Mouse (Mus musculus): ENCODE data around the gene Irgm1.
"Not testable (repeated sequence)": the region's sequence is repeated elsewhere in the genome, so short reads cannot be mapped to it uniquely, and the experiment has no call there.

The Irgm1 gene

DNA sequence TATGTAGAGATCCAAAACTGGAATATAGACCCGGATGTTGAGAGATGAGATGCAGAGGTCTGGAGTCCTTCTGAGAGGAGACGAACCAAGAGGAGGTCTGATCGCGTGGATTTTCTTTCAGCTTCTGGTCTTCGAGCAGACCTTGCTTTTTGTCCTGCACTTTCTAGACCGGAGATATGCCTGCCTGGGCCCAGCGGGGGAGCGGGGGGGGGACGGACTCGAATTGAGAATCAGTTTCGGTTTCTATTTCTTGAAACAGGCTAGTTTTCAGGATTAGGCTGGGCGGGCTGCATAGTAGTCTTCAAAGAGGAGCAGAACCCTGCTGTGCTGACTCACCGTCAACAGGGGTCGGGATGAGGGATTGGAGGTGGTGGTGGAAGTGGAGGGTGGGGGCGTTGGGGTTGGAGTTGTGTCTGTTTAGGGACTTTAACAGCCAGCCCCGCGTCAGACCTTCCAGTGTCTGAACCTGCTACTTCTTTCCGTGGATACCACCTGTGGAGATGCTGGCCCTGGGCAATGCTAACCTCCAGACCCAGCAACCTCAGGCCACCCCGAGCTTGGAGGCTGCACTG, at the start of gene Irgm1:
Irgm1 (minus strand) TSS at position 483 of the 572 bp plus-strand sequence.
- peak; percentile 80 to 88 for DNase-seq

DNA sequence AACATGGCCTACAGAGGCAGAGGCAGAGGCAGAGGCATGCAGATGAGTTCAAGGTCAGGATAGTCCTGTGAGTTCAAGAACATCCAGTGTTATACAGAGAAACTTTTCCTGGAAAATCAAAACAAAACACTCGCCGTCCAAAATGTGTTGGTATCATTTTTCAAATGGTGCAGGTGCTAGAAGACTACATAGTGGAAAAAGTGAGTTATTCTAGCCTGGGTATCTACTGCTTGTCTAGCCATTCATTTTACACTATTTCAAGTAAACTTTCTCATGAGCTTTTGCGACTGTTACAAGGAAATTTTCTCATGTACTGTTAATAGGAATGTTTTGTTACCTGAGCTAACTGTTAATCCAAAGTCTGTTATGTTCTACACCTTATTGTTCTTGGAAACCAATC, 46.9 kb upstream of the Irgm1 start:
- no peak for DNase-seq

DNA sequence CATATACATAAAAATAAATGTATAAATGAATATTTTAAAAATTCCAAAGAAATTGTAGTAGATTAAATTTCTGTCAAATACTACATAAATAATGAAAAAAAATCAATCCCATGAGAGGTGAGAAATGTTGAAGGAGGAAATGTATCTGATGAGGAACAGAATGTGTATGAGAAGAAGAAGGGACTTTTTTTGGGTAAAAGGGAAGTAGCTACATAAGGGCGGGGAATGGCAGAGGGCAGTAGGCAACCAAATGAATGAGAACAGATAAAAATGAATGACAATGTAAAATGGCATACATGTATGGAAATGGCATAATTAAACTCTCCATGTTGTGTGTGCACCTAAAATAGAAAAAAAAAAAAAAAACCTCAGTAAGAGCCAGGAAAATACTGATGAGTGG, 42.1 kb upstream of the Irgm1 start:
- DNase-seq, result no peak

DNA sequence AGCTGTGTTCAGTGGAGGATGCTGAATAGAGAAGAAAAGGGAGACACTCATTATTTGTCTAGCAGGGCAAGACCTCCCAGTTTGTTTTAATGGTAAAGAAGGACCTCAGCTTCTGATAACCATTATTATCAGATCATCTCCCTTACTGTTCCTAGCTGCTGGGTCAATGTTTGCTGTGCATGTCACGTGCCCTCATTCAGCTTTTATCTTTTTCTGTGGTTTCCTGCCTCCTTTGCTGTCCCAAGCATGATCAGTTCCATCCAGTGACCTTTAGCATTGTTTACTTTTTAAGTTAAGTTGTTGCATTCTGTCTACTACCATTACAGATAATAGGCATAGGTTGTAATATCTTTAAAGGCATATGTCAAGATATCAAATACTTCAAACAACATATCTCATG, 37.0 kb upstream of the Irgm1 start:
- no peak for DNase-seq

- no peak for DNase-seq
These were observed 30.5 kb upstream of the Irgm1 start, which contains the start of gene Gm5431 for GRCm38 (mm10) chr11:48902021-48902420. Gm5431 (minus strand) TSS chr11:48902214.

- DNase-seq, result not testable (repeated sequence)
These were observed 30.1 kb upstream of the Irgm1 start for GRCm38 (mm10) chr11:48901567-48901930.

DNA sequence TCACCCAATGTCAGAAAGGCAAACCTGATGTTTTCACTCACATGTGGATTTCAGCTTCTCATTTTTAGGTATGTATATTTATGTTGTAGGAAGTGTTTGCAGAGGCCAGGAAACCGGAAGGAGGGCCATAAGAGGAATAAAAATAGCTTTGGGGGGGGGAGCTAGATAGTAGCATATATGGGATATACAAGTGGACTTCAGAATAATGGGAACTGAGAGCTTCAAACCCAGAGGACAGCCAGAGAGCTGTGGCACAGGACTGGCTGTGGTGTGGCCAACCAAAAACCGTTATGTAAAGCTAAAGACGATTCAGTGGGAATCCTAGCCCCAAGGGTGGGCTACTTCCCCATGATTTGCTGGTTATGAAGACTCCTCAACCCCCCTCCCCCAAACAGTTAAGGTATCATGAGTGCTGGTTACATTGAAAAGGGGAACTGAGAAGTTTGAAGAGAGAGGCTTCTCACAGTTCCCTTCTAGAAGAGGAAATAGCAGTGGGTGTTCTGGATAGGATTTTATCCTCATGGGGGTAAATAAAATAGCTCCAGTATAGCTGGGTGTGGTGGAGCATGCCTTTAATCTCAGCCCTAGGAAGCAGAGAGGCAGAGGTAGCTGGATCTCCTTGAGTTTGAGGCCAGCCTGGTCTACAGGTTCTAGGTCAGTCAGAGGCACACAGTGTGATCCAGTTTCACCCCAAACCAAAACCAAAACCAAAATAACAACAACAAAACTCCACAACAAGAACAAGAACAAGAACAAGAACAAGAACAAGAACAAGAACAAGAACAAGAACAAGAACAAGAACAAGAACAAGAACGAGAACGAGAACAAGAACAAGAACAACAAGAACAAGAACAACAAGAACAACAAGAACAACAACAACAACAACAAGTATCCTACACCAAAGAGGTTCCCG, 29.4 kb upstream of the Irgm1 start:
- not testable (repeated sequence) for DNase-seq

- DNase-seq, result no peak
These were observed 27.4 kb upstream of the Irgm1 start for GRCm38 (mm10) chr11:48898812-48899431.

DNA sequence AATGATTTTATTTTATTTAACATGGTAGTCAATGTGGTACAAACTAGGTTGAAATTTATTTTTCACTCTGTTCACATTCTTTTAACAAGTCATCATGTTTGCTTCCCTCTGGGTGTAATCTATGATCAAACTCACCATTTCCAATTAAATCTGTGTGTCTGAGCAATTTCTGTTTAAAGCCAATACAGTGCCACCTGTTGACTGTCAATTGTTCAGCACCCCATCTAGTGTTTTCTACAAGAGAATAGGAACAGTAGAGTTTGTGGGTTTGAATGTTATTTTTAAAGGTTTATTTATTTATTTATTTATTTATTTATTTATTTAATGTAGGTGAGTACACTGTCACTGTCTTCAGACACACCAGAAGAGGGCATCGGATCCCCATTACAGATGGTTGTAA, 5.2 kb upstream of the Irgm1 start:
- DNase-seq, result no peak

DNA sequence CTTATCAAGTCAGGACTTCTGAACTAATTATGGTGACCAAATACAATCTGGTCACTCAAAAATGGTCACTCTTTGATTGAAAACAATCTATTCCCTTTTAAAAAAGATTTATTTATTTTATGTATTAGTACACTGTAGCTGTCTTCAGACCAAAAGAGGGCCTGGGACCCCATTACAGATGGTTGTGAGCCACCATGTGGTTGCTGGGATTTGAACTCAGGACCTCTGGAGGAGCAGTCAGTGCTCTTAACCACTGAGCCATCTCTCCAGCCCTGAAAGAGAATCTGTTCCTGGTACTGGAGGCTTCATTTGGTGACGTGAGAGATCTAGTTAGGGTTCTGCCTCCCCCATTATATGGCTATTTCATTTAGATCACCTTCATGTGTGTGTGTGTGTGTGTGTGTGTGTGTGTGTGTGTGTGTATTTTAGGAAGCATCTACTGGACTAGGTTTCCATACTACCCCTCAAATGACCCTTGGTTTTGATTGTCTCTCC, 3.9 kb upstream of the Irgm1 start:
- DNase-seq, result not testable (repeated sequence)

- peak; percentile 66 to 67 for DNase-seq
These were observed 3.0 kb upstream of the Irgm1 start for GRCm38 (mm10) chr11:48874465-48874864.

DNA sequence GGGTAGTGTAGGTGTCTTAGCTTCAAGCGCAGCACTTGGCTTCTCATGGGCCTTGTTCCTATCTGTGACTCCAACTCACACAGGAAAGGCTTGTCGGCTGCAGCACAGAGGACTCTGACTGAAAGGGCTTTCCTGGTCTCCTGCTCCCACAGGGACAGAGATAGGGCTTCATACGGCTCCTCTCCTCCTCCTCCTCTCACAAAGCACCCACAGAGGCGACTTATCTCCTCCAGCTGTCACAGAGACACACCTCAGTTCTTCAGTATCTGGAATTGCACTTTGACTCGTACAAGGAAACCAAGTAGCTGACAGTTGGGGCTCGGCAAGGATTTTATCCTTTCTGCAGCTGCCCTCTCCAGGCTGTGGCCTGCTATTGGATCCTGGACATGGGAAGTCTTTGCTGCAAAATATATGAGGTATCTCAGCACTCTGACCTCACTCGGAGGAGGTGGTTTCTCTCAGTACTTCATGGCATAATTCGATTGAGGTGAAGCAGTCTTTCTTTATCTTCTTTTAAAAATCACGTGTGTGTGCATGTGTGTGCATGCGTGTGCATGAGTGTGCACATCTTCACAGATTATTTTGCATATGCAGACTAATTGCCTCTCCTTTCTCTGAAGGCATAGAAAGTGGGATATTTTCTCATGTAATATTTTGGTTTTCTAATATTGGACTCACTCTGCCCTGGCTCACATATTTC, 2.3 kb upstream of the Irgm1 start:
- DNase-seq, result no peak

DNA sequence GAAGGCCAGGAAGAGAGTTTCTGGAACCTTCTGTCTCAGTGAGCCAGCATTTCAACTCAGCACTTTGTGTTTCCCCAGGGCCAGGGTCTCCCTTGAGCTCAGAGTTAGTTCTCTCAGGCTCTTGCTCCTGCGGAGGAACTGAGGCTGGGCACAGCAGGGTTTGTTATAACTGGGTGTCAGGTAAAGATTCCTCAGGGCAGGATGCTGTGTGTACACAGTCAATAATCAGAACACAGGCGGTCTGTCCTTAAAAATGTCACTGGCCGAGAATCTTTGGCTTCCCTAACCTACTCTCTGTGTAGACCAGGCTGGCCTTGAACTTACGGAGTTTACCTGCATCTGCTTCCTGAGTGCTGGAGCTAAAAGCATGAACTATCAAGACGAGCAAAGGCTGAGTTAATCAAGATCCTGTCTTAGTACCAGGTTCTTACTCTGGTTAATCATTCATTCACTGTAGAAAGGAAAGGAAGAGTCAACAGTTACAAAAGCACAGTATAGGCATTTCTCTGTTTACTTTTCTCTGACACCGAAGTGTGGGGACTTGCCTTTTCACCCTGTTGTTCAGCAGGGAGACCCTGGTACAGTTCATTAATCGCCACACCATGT, 1.3 kb upstream of the Irgm1 start:
- DNase-seq, result no peak

DNA sequence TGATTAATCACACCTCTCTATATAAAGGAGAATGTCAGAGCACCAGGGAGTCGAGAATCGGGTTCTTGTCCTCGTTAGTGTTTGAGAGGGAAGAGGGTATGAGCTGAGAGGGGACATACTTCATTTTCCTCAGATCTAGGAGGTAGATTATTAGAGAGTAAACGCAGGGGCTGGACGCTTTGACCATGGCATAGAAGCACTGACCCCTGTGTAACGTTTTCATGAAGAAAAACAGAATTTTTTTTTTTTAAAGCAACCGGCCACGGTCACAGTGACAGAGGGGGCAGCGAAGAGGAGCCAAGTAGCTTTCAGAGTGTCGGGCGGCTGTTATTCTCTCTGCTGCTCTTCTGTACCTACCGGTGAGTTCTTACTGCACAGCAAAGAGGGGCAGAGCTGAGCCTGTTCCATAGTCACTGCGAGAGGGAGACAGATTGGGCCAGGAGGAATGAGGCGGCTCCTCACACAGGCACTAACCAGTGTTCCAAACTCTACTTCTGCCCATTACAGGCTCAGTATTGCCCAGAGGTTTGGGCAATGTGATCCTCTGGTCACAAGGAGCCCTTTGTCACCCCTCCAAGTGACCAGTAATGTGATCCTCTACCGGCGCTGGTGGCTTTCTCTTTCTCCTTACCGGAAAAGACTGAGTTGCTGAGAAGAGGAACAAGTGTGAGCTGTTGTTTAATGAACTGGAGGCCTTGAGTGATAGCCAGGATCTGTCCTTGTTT, 496 bp upstream of the Irgm1 start:
- peak; percentile 44 to 58 for DNase-seq

DNA sequence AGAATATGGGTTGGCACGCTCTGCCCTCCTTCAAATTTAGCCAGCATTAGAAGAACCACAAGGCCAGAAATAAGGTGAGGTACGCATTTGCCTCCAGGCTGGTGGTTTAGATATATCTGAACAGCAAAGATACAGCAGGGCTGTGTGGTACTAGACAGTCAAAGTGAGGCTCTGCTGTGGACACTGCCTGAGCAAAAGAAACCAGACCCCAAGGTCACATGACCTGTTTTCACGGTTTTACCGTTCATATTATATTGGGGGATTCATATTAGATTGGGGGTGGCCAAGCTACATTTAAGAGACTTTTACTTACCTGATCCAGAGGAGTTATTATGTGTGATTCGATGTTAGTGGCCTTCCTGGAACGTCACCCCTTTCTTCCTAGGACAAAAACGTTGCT, 702 bp downstream of the Irgm1 start:
- no peak for DNase-seq

DNA sequence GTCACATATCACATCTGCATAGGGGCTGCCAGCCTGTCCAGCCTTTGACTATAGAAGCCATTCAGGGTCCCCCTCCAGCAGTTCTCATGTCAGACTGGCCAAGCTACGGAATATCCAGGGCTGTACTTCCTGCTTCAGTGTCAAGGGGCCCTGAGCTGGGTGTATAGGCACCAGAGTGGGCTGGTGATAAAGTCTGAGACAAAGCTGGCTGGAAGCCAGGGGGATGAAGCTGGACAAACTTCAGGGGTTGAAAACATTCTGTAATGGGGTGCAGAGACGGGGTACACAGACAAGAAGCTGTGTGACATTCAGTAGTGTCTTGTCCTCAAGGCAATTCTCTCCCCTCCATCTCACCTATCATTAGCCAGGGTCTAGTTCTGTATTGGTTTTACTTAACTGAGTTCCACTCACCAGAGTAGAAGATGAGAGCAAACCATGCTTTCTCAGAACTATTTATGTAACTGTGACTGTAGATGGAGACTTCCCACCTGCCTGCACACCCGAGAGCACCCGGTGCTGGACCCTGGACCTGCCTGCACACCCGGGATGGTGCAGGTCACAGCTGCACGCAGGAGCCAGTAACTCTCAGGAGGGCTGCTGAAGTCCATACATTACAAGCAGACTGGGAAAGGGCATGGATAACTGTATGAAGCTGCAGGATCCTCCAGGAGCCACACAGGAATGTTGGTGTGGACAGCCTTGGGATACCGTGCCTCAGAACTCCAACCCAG, 1.9 kb downstream of the Irgm1 start:
- peak; percentile 32 to 55 for DNase-seq

- no peak for DNase-seq
These were observed 5.0 kb downstream of the Irgm1 start for GRCm38 (mm10) chr11:48866481-48866880.

GRCm38 (mm10) chr11:48863808-48864207, 7.7 kb downstream of the Irgm1 start:
- no peak for DNase-seq

DNA sequence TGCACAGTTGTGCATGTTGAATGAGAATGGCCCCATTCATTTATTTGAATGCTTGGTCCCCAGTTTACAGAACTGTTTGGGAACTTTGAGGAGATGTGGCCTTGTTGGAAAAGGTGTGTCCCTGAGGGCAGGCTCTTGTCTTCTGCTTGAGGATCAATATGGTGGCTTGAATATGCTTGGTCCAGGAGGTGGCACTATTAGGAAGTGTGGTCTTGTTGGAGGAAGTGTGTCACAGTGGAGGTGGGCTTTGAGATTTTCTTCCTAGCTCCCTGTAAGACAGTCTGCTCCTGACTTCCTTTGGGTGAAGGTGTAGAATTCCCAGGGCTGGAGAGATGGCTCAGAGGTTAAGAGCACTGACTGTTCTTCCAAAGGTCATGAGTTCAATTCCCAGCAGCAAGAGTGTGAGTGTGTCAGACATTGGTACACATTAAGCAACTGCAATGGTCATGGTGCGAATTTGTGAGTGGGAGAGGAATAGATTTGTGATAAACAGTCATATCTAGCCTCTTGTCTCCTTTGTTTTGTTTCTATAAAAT, 8.6 kb downstream of the Irgm1 start:
- no peak for DNase-seq

GRCm38 (mm10) chr11:48859014-48859413, 12.5 kb downstream of the Irgm1 start:
- DNase-seq, result peak in 1 of 2 experiments; percentile 66
